Mouse (Mus musculus): ENCODE results near the gene Afm. TPM values are rescaled to one million over a fixed set of nuclear protein-coding genes. Genes with fewer than 3 reads are reported as not detected.

Gene Afm
- polyA plus RNA-seq, 1 experiment: 0.70 TPM

DNA sequence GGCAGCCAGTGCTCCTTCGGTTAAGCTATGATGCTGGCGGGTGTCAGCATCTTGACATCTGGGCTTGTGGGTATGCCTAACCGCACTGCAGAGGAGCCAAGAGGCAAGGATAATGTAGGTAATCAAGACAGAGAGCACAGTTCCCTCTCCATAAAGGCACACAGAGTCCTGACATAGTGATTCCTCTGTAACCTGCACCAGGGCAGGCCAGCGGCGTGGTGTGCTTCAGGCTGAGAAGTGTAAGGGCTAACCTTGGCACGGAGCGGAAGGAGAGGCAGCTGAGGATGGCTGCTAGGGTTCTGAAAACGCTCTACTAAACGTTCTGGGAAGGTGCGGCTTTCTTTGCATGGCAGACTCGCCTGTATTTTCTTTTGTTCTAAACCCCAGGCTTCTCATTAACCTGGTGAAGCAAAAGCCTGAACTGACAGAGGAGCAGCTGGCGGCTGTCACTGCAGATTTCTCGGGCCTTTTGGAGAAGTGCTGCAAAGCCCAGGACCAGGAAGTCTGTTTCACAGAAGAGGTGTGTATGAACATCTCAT is 11.3 kb upstream of the Afm start:
- Histone ChIP-seq H3K9me3 (replicated peaks; ENCODE audit: control insufficient read depth, insufficient read depth, low read length, poor library complexity, severe bottlenecking) (no peaks in the 10 kb centered on the region), H3K27ac (ENCODE audit: insufficient read depth, low read length) (no peak overlapping the region), H3K4me1 (ENCODE audit: control insufficient read depth, insufficient read depth, low read length) (no peaks in the 10 kb centered on the region), H3K36me3 (ENCODE audit: control insufficient read depth, insufficient read depth, low read length, poor library complexity, severe bottlenecking) (no peaks in the 10 kb centered on the region), H3K9ac (ENCODE audit: low read depth, poor library complexity, severe bottlenecking) (no peak overlapping the region), H3K4me3 (ENCODE audit: low read depth, low read length) (peak overlapping the region; percentile 54), H3K27me3 (ENCODE audit: control insufficient read depth, insufficient read depth, low read length, poor library complexity, severe bottlenecking) (no peaks in the 10 kb centered on the region)
- no peak for TF ChIP-seq CTCF (IDR thresholded peaks at IDR 0.05; ENCODE audit: low read depth, low read length)
- no peak for TF ChIP-seq POLR2A (IDR thresholded peaks at IDR 0.05; ENCODE audit: insufficient read depth, low read length)
- TF ChIP-seq EP300 (IDR thresholded peaks at IDR 0.05; ENCODE audit: insufficient read depth, low read depth, low read length): no peak

DNA sequence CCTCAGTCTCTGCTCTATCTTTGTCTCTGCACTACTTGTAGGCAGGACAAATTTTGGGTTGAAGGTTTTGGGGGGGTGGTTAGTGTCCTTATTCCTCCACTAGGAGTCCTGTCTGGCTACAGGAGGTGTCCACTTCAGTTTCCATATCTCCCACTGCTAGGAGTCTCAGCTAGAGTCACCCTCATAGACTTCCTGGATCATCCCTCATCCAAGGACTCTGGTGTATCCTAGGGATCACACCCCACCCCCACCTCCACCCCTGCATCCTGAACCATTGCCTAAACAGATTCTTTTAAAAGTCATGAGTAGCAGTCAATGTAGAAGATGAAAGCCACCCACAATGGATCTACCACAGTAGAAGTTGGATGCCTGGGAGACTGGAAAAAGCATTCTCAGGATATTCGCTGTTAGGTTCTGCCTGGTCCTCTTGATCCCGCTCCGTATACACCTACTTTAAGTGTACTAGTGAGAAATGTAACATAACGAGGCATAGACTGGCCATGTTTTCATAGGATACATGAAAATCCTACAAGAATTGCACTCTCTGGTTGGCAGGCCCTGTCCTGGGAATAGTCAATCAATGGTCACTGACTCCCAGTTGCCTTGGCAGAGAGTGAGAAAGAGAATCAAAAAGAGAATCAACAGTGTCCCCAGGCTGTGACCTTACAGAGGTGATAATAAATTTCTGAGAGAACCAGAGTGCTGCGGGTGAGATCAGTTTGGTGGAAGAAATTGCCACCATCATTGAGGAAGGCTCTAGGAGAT is 8.7 kb upstream of the Afm start:
- no peak overlapping the region for H3K9ac ChIP-seq (ENCODE audit: low read depth, poor library complexity, severe bottlenecking)
- H3K27ac ChIP-seq (ENCODE audit: insufficient read depth, low read length): no peak overlapping the region
- no peaks in the 10 kb centered on the region for H3K9me3 ChIP-seq (replicated peaks; ENCODE audit: control insufficient read depth, insufficient read depth, low read length, poor library complexity, severe bottlenecking)
- H3K4me1 ChIP-seq (ENCODE audit: control insufficient read depth, insufficient read depth, low read length): no peaks in the 10 kb centered on the region
- H3K4me3 ChIP-seq (ENCODE audit: low read depth, low read length): no peak overlapping the region
- H3K36me3 ChIP-seq (ENCODE audit: control insufficient read depth, insufficient read depth, low read length, poor library complexity, severe bottlenecking): no peaks in the 10 kb centered on the region
- no peaks in the 10 kb centered on the region for H3K27me3 ChIP-seq (ENCODE audit: control insufficient read depth, insufficient read depth, low read length, poor library complexity, severe bottlenecking)
- TF ChIP-seq EP300 (IDR thresholded peaks at IDR 0.05; ENCODE audit: insufficient read depth, low read depth, low read length) (no peak), CTCF (IDR thresholded peaks at IDR 0.05; ENCODE audit: low read depth, low read length) (no peak), POLR2A (IDR thresholded peaks at IDR 0.05; ENCODE audit: insufficient read depth, low read length) (no peak)

DNA sequence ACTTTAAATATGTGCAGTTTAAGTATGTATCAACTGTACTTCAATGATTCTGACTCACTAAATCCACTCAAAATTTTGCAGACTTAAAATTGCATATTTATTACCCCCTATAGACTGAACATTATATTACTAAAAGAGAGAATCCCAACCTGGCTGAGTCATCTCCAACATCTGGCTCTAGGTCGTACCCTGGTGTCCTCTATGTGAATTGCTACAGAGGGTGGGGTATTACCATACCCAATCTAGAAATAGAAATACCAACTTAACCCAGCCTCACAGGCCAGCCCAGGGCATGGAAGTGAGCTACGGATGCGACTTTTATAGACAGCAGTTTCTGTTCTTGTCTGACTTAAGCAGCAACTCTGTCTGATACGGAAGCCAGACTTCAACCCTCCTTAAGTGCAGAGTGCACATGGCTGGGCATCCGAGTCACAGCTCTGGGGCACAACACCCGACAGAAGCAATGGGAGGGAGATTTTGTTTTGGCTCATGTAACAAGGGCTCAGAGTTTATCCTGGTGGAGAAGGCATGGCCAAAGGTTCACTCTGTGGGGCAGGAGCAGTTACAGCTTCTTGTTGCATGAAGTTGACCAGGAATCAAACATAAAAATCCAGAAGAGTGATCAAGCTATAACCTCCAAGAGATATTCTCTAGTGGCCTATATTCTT is 6.3 kb upstream of the Afm start:
- Histone ChIP-seq H3K4me3 (ENCODE audit: low read depth, low read length) (no peak overlapping the region), H3K36me3 (ENCODE audit: control insufficient read depth, insufficient read depth, low read length, poor library complexity, severe bottlenecking) (no peaks in the 10 kb centered on the region), H3K9ac (ENCODE audit: low read depth, poor library complexity, severe bottlenecking) (no peak overlapping the region), H3K4me1 (ENCODE audit: control insufficient read depth, insufficient read depth, low read length) (no peaks in the 10 kb centered on the region), H3K27me3 (ENCODE audit: control insufficient read depth, insufficient read depth, low read length, poor library complexity, severe bottlenecking) (no peaks in the 10 kb centered on the region), H3K27ac (ENCODE audit: insufficient read depth, low read length) (no peak overlapping the region), H3K9me3 (replicated peaks; ENCODE audit: control insufficient read depth, insufficient read depth, low read length, poor library complexity, severe bottlenecking) (no peaks in the 10 kb centered on the region)
- TF ChIP-seq CTCF (IDR thresholded peaks at IDR 0.05; ENCODE audit: low read depth, low read length): no peak
- TF ChIP-seq POLR2A (IDR thresholded peaks at IDR 0.05; ENCODE audit: insufficient read depth, low read length): no peak
- no peak for TF ChIP-seq EP300 (IDR thresholded peaks at IDR 0.05; ENCODE audit: insufficient read depth, low read depth, low read length)

DNA sequence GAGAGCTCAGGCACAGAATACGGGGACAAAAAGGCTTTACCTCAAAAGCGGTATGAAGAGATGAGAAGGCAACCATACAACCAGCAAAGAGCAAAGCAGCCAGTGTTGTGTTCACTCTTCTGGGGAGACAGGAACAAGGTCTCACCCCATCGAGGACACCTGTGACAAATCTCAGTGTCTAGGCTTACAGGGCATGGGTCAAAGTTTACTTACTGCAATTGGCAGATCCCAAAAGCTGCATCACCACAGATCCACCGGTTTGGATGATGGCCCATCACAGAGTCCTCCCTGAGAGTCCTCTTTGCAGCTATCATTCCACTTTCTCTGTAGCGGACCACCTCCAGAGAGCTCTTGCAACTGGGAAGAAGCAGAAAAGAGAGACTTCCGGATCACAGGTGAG is 3.2 kb upstream of the Afm start:
- Histone ChIP-seq H3K4me1 (ENCODE audit: control insufficient read depth, insufficient read depth, low read length) (no peaks in the 10 kb centered on the region), H3K27ac (ENCODE audit: insufficient read depth, low read length) (no peak overlapping the region), H3K9me3 (replicated peaks; ENCODE audit: control insufficient read depth, insufficient read depth, low read length, poor library complexity, severe bottlenecking) (no peaks in the 10 kb centered on the region), H3K9ac (ENCODE audit: low read depth, poor library complexity, severe bottlenecking) (no peak overlapping the region), H3K4me3 (ENCODE audit: low read depth, low read length) (no peak overlapping the region), H3K27me3 (ENCODE audit: control insufficient read depth, insufficient read depth, low read length, poor library complexity, severe bottlenecking) (no peaks in the 10 kb centered on the region), H3K36me3 (ENCODE audit: control insufficient read depth, insufficient read depth, low read length, poor library complexity, severe bottlenecking) (no peaks in the 10 kb centered on the region)
- TF ChIP-seq EP300 (IDR thresholded peaks at IDR 0.05; ENCODE audit: insufficient read depth, low read depth, low read length) (no peak), POLR2A (IDR thresholded peaks at IDR 0.05; ENCODE audit: insufficient read depth, low read length) (no peak), CTCF (IDR thresholded peaks at IDR 0.05; ENCODE audit: low read depth, low read length) (no peak)

DNA sequence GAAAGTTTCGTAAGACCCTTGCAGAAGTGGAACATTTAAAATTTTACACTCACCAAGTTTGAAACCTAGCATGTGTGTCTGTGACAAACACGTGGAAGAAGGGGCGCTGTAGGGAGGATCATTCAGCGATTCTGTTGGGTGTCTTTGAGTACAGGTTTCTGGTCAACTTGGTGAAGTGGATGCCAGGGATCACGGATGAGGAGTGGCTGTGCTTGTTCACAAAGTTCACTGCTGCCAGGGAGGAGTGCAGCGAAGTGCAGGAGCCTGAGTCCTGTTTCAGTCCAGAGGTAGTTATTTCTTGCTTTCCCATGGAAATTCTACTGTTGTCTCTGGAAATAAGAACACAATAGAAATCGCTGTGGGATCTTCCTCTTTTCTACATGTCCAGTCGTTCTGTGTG is 32.5 kb downstream of the Afm start:
- Histone ChIP-seq H3K27ac (ENCODE audit: insufficient read depth, low read length) (no peak overlapping the region), H3K4me3 (ENCODE audit: low read depth, low read length) (no peak overlapping the region), H3K9ac (ENCODE audit: low read depth, poor library complexity, severe bottlenecking) (no peak overlapping the region), H3K27me3 (ENCODE audit: control insufficient read depth, insufficient read depth, low read length, poor library complexity, severe bottlenecking) (no peaks in the 10 kb centered on the region), H3K9me3 (replicated peaks; ENCODE audit: control insufficient read depth, insufficient read depth, low read length, poor library complexity, severe bottlenecking) (no peaks in the 10 kb centered on the region), H3K4me1 (ENCODE audit: control insufficient read depth, insufficient read depth, low read length) (no peaks in the 10 kb centered on the region), H3K36me3 (ENCODE audit: control insufficient read depth, insufficient read depth, low read length, poor library complexity, severe bottlenecking) (no peaks in the 10 kb centered on the region)
- TF ChIP-seq EP300 (IDR thresholded peaks at IDR 0.05; ENCODE audit: insufficient read depth, low read depth, low read length): no peak
- TF ChIP-seq CTCF (IDR thresholded peaks at IDR 0.05; ENCODE audit: low read depth, low read length): no peak
- TF ChIP-seq POLR2A (IDR thresholded peaks at IDR 0.05; ENCODE audit: insufficient read depth, low read length): no peak

DNA sequence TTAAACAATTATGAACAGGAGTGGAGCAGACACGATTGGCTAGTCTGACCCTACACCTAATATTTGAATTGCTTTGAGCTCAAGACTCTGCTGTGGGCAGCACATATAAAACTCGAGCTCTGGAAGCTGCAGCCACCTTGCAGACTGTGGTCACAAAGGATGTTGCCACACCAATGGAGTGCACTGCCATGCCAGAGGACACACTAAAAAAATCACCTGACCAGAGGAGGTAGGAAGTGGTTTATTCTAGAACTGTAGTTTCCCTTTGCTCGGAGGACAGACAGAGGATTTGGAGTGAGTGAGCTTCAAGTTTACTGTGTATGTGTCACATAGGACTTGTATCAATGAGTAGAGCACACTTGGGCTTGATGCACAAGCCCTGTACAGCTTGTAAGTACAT is 37.3 kb downstream of the Afm start:
- Histone ChIP-seq H3K4me1 (ENCODE audit: control insufficient read depth, insufficient read depth, low read length) (no peaks in the 10 kb centered on the region), H3K27ac (ENCODE audit: insufficient read depth, low read length) (no peak overlapping the region)

More for the DNA sequence above, 37.3 kb downstream of the Afm start:
- Histone ChIP-seq H3K36me3 (ENCODE audit: control insufficient read depth, insufficient read depth, low read length, poor library complexity, severe bottlenecking) (no peaks in the 10 kb centered on the region), H3K4me3 (ENCODE audit: low read depth, low read length) (no peak overlapping the region), H3K27me3 (ENCODE audit: control insufficient read depth, insufficient read depth, low read length, poor library complexity, severe bottlenecking) (no peaks in the 10 kb centered on the region), H3K9ac (ENCODE audit: low read depth, poor library complexity, severe bottlenecking) (no peak overlapping the region), H3K9me3 (replicated peaks; ENCODE audit: control insufficient read depth, insufficient read depth, low read length, poor library complexity, severe bottlenecking) (no peaks in the 10 kb centered on the region)
- no peak for TF ChIP-seq CTCF (IDR thresholded peaks at IDR 0.05; ENCODE audit: low read depth, low read length)
- no peak for TF ChIP-seq POLR2A (IDR thresholded peaks at IDR 0.05; ENCODE audit: insufficient read depth, low read length)
- no peak for TF ChIP-seq EP300 (IDR thresholded peaks at IDR 0.05; ENCODE audit: insufficient read depth, low read depth, low read length)
